Mouse (Mus musculus) midbrain, embryonic 15.5 days (tissue): ENCODE results near the gene Tmem258. TPM values are rescaled to one million over a fixed set of nuclear protein-coding genes. Genes with fewer than 3 reads are reported as not detected.

ENCODE experiments used
- ATAC-seq: fragments of 200-750 bp; cut with Nextera tagmentation; replicated peaks from 2 replicates; pipeline ENCODE4 v1.8.0; 2017; ENCODE audit warnings: moderate TSS enrichment
- H3K27ac ChIP-seq: fragments of 300-500 bp; sonication (generic); 2 replicates; pipeline ENCODE4 v1.5.1; 2015; ENCODE audit warnings: mild to moderate bottlenecking, inconsistent platforms
- H3K27me3 ChIP-seq: fragments of 300-500 bp; sonication (generic); replicated peaks from 2 replicates; pipeline ENCODE4 v1.6.1; 2015; ENCODE audit warnings: inconsistent platforms
- H3K36me3 ChIP-seq: fragments of 300-500 bp; sonication (generic); replicated peaks from 2 replicates; pipeline ENCODE4 v1.6.1; 2015; ENCODE audit warnings: inconsistent platforms
- H3K4me1 ChIP-seq: fragments of 300-500 bp; sonication (generic); 2 replicates; pipeline ENCODE4 v1.6.1; 2015; ENCODE audit warnings: inconsistent platforms
- H3K4me2 ChIP-seq: fragments of 300-500 bp; sonication (generic); 2 replicates; pipeline ENCODE4 v1.6.1; 2015; ENCODE audit warnings: inconsistent platforms, mild to moderate bottlenecking, moderate library complexity
- H3K4me3 ChIP-seq: fragments of 300-500 bp; sonication (generic); 2 replicates; pipeline ENCODE4 v1.5.1; 2015; ENCODE audit warnings: mild to moderate bottlenecking, inconsistent platforms
- H3K9ac ChIP-seq: fragments of 300-500 bp; sonication (generic); 2 replicates; pipeline ENCODE4 v1.6.1; 2015; ENCODE audit warnings: mild to moderate bottlenecking, inconsistent platforms
- H3K9me3 ChIP-seq: fragments of 300-500 bp; sonication (generic); 2 replicates; pipeline ENCODE4 v1.6.1; 2016; ENCODE audit warnings: inconsistent platforms
- WGBS: fragments of 180-500 bp; shearing (Covaris S2); methylation state at CpG from one replicate; pipeline ENCODE4 v1.1.7; 2015; ENCODE audit warnings: mixed read lengths; 5-methylcytosine and 5-hydroxymethylcytosine counted together
- polyA plus RNA-seq: library from polyadenylated mRNA; unstranded; fragments of >200 nt; fragmentation: Nextera tagmentation; extraction: Ambion mirVana; gene quantifications from 2 replicates; pipeline ENCODE4 v1.2.1, GENCODE M21; 2015

Gene Tmem258
- polyA plus RNA-seq, 1 experiment from 2014 or later, result 324 TPM

DNA sequence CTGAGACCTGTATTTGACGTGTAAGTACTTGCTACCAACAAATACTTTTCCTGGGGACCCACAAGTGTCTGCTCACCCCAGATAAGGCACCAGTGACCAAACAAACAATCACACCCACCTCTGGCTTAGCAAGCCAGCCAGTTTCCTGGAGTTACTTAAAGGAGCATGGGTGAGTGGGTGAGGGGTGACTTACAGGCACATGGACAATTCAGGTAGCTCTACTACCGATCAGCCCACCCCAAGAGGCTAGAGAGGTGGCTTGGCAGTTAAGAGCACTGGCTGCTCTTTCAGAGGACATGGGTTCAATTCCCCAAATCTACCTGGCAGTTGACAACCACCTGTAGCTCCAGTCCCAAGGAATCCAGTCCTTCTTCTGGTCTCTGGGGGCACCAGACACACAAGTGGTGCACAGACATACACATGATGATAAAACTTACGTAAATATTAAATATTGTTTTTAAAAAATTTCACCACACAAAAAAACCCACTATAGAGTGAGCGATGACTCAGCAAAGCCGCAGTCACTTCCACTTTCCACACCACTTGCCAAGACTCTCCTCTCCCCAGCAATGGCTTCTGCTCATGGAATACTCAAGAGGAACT is 30.6 kb upstream of the Tmem258 start:
- no peaks in the 10 kb centered on the region for H3K4me1 ChIP-seq
- no peaks in the 10 kb centered on the region for H3K9me3 ChIP-seq
- no peak overlapping the region for H3K9ac ChIP-seq
- H3K4me2 ChIP-seq, result no peak overlapping the region
- no peaks in the 10 kb centered on the region for H3K36me3 ChIP-seq
- H3K4me3 ChIP-seq, result no peak overlapping the region
- H3K27ac ChIP-seq, result no peak overlapping the region
- 89% methylated on average over 5 of the region's 5 CpGs for WGBS
- no peak for ATAC-seq
- no peaks in the 10 kb centered on the region for H3K27me3 ChIP-seq

- Histone ChIP-seq H3K9me3 (no peaks in the 10 kb centered on the region), H3K27ac (no peak overlapping the region), H3K27me3 (no peaks in the 10 kb centered on the region), H3K4me1 (no peaks in the 10 kb centered on the region), H3K36me3 (no peaks in the 10 kb centered on the region), H3K4me2 (no peak overlapping the region), H3K9ac (no peak overlapping the region), H3K4me3 (no peak overlapping the region)
- no peak for ATAC-seq
- 90% methylated on average over 7 of the region's 7 CpGs for WGBS
These were observed 29.8 kb upstream of the Tmem258 start for GRCm38 (mm10) chr19:10173844-10174539.

DNA sequence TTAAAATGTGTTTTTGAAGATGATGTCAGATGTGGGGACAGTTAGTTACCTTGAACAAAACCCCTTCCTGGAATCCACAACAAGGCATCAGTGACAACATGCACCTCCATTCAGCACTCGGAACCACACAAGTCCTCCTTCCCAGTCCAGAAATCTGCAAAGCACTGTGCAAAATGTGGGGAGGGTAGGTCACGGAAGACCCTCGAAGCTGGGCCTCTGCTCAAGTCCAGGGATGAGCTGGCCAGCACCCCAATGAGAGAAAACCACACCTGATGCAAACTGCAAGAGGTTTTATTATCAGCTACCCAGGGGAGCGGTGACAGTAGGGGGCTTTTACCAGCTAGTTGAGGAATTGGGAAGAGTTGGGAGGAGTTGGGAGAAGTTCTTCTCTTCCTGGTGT is 28.9 kb upstream of the Tmem258 start:
- H3K4me3 ChIP-seq, result no peak overlapping the region
- H3K9me3 ChIP-seq, result no peaks in the 10 kb centered on the region
- H3K4me1 ChIP-seq, result no peaks in the 10 kb centered on the region
- H3K27ac ChIP-seq, result no peak overlapping the region
- ATAC-seq, result no peak
- H3K36me3 ChIP-seq, result no peaks in the 10 kb centered on the region
- H3K4me2 ChIP-seq, result no peak overlapping the region
- no peaks in the 10 kb centered on the region for H3K27me3 ChIP-seq
- 81% methylated on average over 4 of the region's 4 CpGs for WGBS
- H3K9ac ChIP-seq, result no peak overlapping the region

DNA sequence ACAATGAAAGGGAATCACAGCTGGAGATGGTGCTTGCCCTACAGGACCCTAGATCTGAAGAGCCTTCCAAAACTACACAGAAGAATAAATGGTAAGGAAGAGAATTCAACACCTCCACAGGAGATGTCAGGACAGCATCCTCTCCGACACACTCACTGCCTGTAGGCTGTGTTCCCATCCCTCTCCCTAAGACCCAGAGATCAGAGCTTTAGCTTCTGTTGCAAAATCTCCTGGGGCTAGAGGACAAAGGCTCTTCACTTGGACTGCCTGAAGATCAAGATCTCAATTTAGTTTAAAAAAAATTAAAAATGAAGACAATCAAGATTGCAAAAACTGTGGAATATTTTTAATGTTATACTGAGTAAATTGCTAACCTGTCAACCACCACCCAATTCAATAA is 27.3 kb upstream of the Tmem258 start:
- no peak overlapping the region for H3K4me3 ChIP-seq
- no peak for ATAC-seq
- H3K36me3 ChIP-seq, result no peaks in the 10 kb centered on the region
- 50% methylated on average over 1 of the region's 1 CpGs for WGBS
- H3K27me3 ChIP-seq, result no peaks in the 10 kb centered on the region
- no peaks in the 10 kb centered on the region for H3K4me1 ChIP-seq
- no peaks in the 10 kb centered on the region for H3K9me3 ChIP-seq
- no peak overlapping the region for H3K4me2 ChIP-seq
- H3K9ac ChIP-seq, result no peak overlapping the region
- H3K27ac ChIP-seq, result no peak overlapping the region

- Histone ChIP-seq H3K9me3 (no peaks in the 10 kb centered on the region), H3K27me3 (no peaks in the 10 kb centered on the region), H3K27ac (no peak overlapping the region), H3K9ac (no peak overlapping the region), H3K4me2 (no peak overlapping the region), H3K36me3 (no peaks in the 10 kb centered on the region), H3K4me3 (no peak overlapping the region), H3K4me1 (no peaks in the 10 kb centered on the region)
- no peak for ATAC-seq
- WGBS, result 79% methylated on average over 7 of the region's 7 CpGs
These were observed 26.9 kb upstream of the Tmem258 start for GRCm38 (mm10) chr19:10176941-10177372.

- no peaks in the 10 kb centered on the region for H3K9me3 ChIP-seq
- WGBS, result 87% methylated on average over 7 of the region's 7 CpGs
- no peak for ATAC-seq
These were observed 22.6 kb upstream of the Tmem258 start for GRCm38 (mm10) chr19:10181225-10181624.

GRCm38 (mm10) chr19:10182142-10182541 is 21.7 kb upstream of the Tmem258 start:
- Histone ChIP-seq H3K4me1 (peaks cover 32% of the 10 kb centered on the region), H3K4me3 (peak overlapping the region; percentile 84), H3K9me3 (no peaks in the 10 kb centered on the region), H3K27ac (peak overlapping the region; percentile 93), H3K9ac (peak overlapping the region; percentile 96; the same call in 1 of the 2 replicates), H3K36me3 (peaks cover 10% of the 10 kb centered on the region), H3K4me2 (peak overlapping the region; percentile 66), H3K27me3 (no peaks in the 10 kb centered on the region)
- WGBS, result 25% methylated on average over 7 of the region's 7 CpGs
- peak; percentile 9 for ATAC-seq

More at GRCm38 (mm10) chr19:10181225-10181624, 22.6 kb upstream of the Tmem258 start:
- Histone ChIP-seq H3K4me1 (peaks cover 25% of the 10 kb centered on the region), H3K27ac (no peak overlapping the region), H3K36me3 (peaks cover 9% of the 10 kb centered on the region), H3K4me3 (no peak overlapping the region), H3K4me2 (no peak overlapping the region), H3K27me3 (no peaks in the 10 kb centered on the region), H3K9ac (no peak overlapping the region)

DNA sequence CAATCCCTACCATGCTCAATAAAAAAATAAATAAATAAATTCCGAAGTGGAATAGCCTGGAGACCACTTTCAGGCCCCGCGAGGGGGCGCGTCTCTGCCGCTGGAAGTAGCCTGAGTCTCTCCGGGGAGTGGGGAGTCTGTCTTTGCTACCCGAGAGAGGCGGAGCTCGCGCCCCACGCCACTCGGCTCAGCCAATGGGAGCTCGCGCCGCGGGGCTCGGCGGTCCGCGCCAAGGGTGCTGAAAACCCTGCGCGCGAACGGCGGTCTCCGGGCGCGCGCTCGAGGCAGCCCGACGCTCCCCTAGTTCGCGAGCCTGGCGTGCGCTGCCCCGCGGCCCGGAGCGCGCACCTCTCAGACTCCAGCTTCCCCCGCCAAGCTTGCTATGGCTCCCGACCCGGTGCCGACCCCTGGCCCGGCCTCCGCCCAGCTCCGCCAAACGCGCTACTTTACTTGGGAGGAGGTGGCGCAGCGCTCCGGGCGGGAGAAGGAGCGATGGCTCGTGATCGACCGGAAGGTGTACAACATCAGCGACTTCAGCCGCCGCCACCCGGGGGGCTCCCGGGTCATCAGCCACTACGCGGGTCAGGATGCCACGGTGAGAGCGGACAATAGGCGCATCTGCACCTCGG is 21.0 kb upstream of the Tmem258 start, which contains the start of gene Fads1:
Gene Fads1, plus strand, starts transcription at position 219 of the 629 bp plus-strand sequence.
- H3K36me3 ChIP-seq, result peaks cover 10% of the 10 kb centered on the region
- peak within 1 kb of the TSS; percentile 66 for H3K4me2 ChIP-seq
- peak within 1 kb of the TSS; percentile 84 for H3K4me3 ChIP-seq
- H3K27ac ChIP-seq, result peak within 1 kb of the TSS; percentile 93
- no peaks in the 10 kb centered on the region for H3K27me3 ChIP-seq
- no peaks in the 10 kb centered on the region for H3K9me3 ChIP-seq
- peak within 1 kb of the TSS; percentile 96 for H3K9ac ChIP-seq
- peak; percentile 97 for ATAC-seq
- WGBS, result under 1% methylated on average over 68 of the region's 70 CpGs
- peaks cover 32% of the 10 kb centered on the region for H3K4me1 ChIP-seq

- H3K9ac ChIP-seq, result peak overlapping the region; percentile 96
- ATAC-seq, result peak; percentile 82
- no peaks in the 10 kb centered on the region for H3K27me3 ChIP-seq
- peak overlapping the region; percentile 66 for H3K4me2 ChIP-seq
- no peaks in the 10 kb centered on the region for H3K9me3 ChIP-seq
- H3K27ac ChIP-seq, result peak overlapping the region; percentile 93
- under 1% methylated on average over 35 of the region's 35 CpGs for WGBS
- H3K4me3 ChIP-seq, result peak overlapping the region; percentile 84
- peaks cover 32% of the 10 kb centered on the region for H3K4me1 ChIP-seq
- H3K36me3 ChIP-seq, result peaks cover 12% of the 10 kb centered on the region
These were observed 20.4 kb upstream of the Tmem258 start for GRCm38 (mm10) chr19:10183299-10183983.

DNA sequence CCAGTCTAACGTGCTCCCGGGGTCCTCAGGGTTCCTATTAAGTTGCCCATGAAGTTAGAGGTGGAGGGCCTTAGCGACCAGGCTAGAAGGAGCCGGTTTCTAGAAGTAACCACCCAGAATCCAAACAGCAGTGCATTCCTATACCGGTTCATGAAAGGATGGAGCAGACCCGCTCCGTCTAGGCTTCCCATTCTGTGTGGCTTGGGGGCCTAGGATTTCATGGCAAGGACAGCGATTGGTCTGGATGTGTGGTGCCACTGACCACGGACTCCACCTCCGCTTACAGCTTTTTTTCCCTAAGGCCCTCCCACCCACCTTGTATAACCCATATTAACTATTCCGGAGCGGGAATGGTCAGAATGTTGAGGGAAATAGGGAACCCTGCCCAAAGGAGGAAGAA is 19.7 kb upstream of the Tmem258 start:
- Histone ChIP-seq H3K36me3 (peaks cover 18% of the 10 kb centered on the region), H3K4me3 (peak overlapping the region; percentile 84), H3K27ac (peak overlapping the region; percentile 93), H3K4me2 (peak overlapping the region; percentile 66), H3K27me3 (no peaks in the 10 kb centered on the region), H3K9ac (peak overlapping the region; percentile 96), H3K4me1 (peaks cover 32% of the 10 kb centered on the region), H3K9me3 (no peaks in the 10 kb centered on the region)
- WGBS, result 3% methylated on average over 12 of the region's 12 CpGs
- peak; percentile 29 for ATAC-seq

DNA sequence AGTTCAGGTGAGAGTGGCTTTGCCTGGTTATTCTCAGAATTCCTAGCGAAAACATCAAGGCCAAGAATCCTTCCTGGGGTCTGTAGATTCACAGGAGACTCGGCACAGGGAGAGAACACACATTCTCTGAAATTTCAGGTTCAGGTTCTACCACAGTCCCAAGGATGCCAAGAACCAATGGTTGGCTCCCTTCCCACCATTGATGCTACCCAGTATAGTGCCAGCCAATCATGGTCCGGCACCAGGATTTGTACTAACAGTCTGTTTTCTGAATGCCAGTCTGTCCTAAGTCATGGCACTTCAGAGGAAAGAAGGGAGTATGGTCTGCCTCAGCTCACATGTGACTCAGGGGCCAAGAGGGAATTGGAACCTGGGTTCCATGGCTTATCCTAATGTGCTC is 17.9 kb upstream of the Tmem258 start:
- H3K9ac ChIP-seq, result no peak overlapping the region; the same call in 1 of the 2 replicates
- H3K4me2 ChIP-seq, result no peak overlapping the region
- ATAC-seq, result no peak
- H3K9me3 ChIP-seq, result no peaks in the 10 kb centered on the region
- H3K27me3 ChIP-seq, result no peaks in the 10 kb centered on the region
- WGBS, result 95% methylated on average over 3 of the region's 3 CpGs
- H3K4me3 ChIP-seq, result no peak overlapping the region
- H3K27ac ChIP-seq, result no peak overlapping the region
- peaks cover 32% of the 10 kb centered on the region for H3K4me1 ChIP-seq
- peaks cover 29% of the 10 kb centered on the region for H3K36me3 ChIP-seq

DNA sequence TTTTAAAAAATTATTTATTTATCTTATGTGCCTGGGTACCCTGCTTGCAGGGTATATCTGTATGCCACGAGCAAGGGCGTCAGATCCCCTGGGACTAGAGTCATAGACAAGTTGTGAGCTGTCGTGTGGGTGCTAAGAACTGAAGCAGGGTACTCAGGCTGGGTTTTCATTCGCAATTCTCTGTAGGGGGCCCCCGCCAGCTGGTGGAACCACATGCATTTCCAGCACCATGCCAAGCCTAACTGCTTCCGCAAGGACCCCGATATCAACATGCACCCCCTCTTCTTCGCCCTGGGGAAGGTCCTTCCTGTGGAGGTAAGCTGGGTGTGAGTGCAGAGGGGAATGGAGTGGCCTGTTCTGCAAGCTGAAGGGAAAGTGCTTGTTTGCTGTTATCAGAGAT is 17.2 kb upstream of the Tmem258 start:
- H3K27me3 ChIP-seq, result no peaks in the 10 kb centered on the region
- H3K9ac ChIP-seq, result no peak overlapping the region
- no peak for ATAC-seq
- no peak overlapping the region for H3K27ac ChIP-seq
- peaks cover 32% of the 10 kb centered on the region for H3K4me1 ChIP-seq
- no peak overlapping the region for H3K4me3 ChIP-seq
- no peak overlapping the region for H3K4me2 ChIP-seq
- no peaks in the 10 kb centered on the region for H3K9me3 ChIP-seq
- H3K36me3 ChIP-seq, result peaks cover 34% of the 10 kb centered on the region
- 95% methylated on average over 8 of the region's 8 CpGs for WGBS
